Mouse (Mus musculus): ENCODE results near the gene N4bp2.
"Not testable (repeated sequence)": the region's sequence is repeated elsewhere in the genome, so short reads cannot be mapped to it uniquely, and the experiment has no call there.

GRCm38 (mm10) chr5:65773957-65774356 is 10.6 kb downstream of the N4bp2 start:
- TF ChIP-seq CTCF (conservative IDR thresholded peaks at IDR 0.05 in 1 of 2, IDR thresholded peaks at IDR 0.05 in 1 of 2; ENCODE audit: low read depth in 2 of 2, low read length in 2 of 2); MXI1 (IDR thresholded peaks at IDR 0.05; ENCODE audit: low read depth, low read length); ZC3H11A (IDR thresholded peaks at IDR 0.05; ENCODE audit: low read depth, low read length); POLR2A (IDR thresholded peaks at IDR 0.05; ENCODE audit: low read depth, low read length); HCFC1 (IDR thresholded peaks at IDR 0.05; ENCODE audit: low read depth, low read length); ZNF384 (IDR thresholded peaks at IDR 0.05; ENCODE audit: low read depth, low read length); MAX (IDR thresholded peaks at IDR 0.05; ENCODE audit: low read length): not testable (repeated sequence)

Measured in CH12.LX (cell line).